Mouse (Mus musculus) limb, embryonic 10.5 days (tissue): ENCODE data around the gene Clock. TPM values are rescaled to one million over a fixed set of nuclear protein-coding genes. Genes with fewer than 3 reads are reported as not detected.

Experiments
- DNase-seq: peaks from one replicate; pipeline ENCODE4 v3.0.0-alpha.2; 2017; ENCODE audit warnings: low spot score
- H3K27ac ChIP-seq: fragments of 300-500 bp; sonication (generic); 2 replicates; pipeline ENCODE4 v1.5.1; 2016; ENCODE audit warnings: mild to moderate bottlenecking
- H3K27me3 ChIP-seq: fragments of 300-500 bp; sonication (generic); 2 replicates; pipeline ENCODE4 v1.6.1; 2016; ENCODE audit warnings: low read depth, mild to moderate bottlenecking; ENCODE audit not compliant: poor library complexity, severe bottlenecking
- H3K36me3 ChIP-seq: fragments of 300-500 bp; sonication (generic); 2 replicates; pipeline ENCODE4 v1.6.1; 2016; ENCODE audit warnings: mild to moderate bottlenecking, moderate library complexity
- H3K4me1 ChIP-seq: fragments of 300-500 bp; sonication (generic); 2 replicates; pipeline ENCODE4 v1.6.1; 2016
- H3K4me3 ChIP-seq: fragments of 300-500 bp; sonication (generic); 2 replicates; pipeline ENCODE4 v1.5.1; 2016; ENCODE audit warnings: mild to moderate bottlenecking, moderate library complexity
- H3K9me3 ChIP-seq: fragments of 300-500 bp; sonication (generic); replicated peaks from 2 replicates; pipeline ENCODE4 v1.6.1; 2016; ENCODE audit warnings: mild to moderate bottlenecking
- WGBS: fragments of 180-500 bp; shearing (Covaris S2); methylation state at CpG from one replicate; pipeline ENCODE4 v1.1.7; 2016; 5-methylcytosine and 5-hydroxymethylcytosine counted together
- polyA plus RNA-seq: library from polyadenylated mRNA; unstranded; fragments of >200 nt; fragmentation: Nextera tagmentation; extraction: Ambion mirVana; gene quantifications from 2 replicates; pipeline ENCODE4 v1.2.1, GENCODE M21; 2016

The Clock gene
- polyA plus RNA-seq, 1 experiment from 2014 or later, result 10.6 TPM

DNA sequence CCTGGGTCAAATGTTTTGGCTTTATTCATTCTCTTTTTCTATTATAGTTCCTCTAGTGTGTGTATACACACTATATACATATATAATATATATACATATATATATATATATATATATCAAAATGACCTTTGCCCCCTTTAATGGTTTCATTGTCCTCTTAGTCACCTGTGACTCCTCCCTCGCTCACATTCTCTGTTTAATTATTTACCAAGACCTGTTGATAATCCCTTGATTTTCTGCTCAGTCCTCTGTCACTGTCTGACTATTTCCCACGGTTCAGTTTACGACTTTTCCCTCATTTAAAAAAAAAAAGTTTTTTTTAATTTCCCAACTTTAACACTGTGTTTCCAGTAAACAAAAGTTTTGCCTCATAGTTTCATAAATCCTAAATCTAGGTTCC is 1.7 kb upstream of the Clock start:
- no peaks in the 10 kb centered on the region for H3K27me3 ChIP-seq
- H3K27ac ChIP-seq, result no peak overlapping the region
- H3K9me3 ChIP-seq, result no peaks in the 10 kb centered on the region
- no peak for DNase-seq
- 73% methylated on average over 3 of the region's 3 CpGs for WGBS
- H3K4me1 ChIP-seq, result peaks cover 19% of the 10 kb centered on the region
- no peaks in the 10 kb centered on the region for H3K36me3 ChIP-seq
- H3K4me3 ChIP-seq, result no peak overlapping the region

DNA sequence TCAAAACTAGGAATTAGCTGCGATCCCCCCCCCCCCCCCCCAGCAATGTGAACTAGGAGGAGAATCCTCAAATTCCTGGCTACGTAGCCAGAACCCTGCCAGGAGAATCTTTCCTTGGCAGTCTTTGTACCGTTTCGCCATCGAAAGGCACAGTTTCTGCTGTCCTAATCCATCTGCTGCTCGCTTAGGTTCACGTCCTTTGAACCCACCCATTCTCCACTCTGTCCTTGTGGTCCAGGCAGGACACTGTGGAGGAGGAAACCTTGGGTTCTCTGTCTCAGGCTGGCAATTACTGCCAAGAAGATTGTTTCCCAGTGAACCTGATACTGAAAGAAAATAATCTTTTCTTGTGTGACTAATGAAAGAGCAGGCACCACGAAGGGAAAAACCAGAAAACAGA is 1.0 kb upstream of the Clock start:
- no peaks in the 10 kb centered on the region for H3K9me3 ChIP-seq
- peak; percentile 44 for DNase-seq
- H3K27ac ChIP-seq, result no peak overlapping the region
- peak overlapping the region; percentile 100 for H3K4me3 ChIP-seq
- WGBS, result 5% methylated on average over 8 of the region's 8 CpGs
- H3K4me1 ChIP-seq, result peaks cover 19% of the 10 kb centered on the region
- H3K36me3 ChIP-seq, result 0 out of 2 replicates have a peak, but pooled peaks cover 2% of the 10 kb centered on the region
- no peaks in the 10 kb centered on the region for H3K27me3 ChIP-seq

- under 1% methylated on average over 100 of the region's 100 CpGs for WGBS
- Histone ChIP-seq H3K4me1 (peaks cover 19% of the 10 kb centered on the region), H3K9me3 (no peaks in the 10 kb centered on the region), H3K27me3 (no peaks in the 10 kb centered on the region), H3K4me3 (peak overlapping the region; percentile 100), H3K36me3 (0 out of 2 replicates have a peak, but pooled peaks cover 2% of the 10 kb centered on the region), H3K27ac (peak overlapping the region; percentile 98)
- DNase-seq, result peak; percentile 80
Measured at GRCm38 (mm10) chr5:76303745-76304451, 694 bp downstream of the Clock start.

GRCm38 (mm10) chr5:76303379-76303744 is 1.2 kb downstream of the Clock start:
- Histone ChIP-seq H3K27me3 (no peaks in the 10 kb centered on the region), H3K36me3 (0 out of 2 replicates have a peak, but pooled peaks cover 2% of the 10 kb centered on the region), H3K4me3 (peak overlapping the region; percentile 100), H3K4me1 (peaks cover 19% of the 10 kb centered on the region), H3K9me3 (no peaks in the 10 kb centered on the region), H3K27ac (peak overlapping the region; percentile 98)
- 8% methylated on average over 11 of the region's 11 CpGs for WGBS
- no peak for DNase-seq

DNA sequence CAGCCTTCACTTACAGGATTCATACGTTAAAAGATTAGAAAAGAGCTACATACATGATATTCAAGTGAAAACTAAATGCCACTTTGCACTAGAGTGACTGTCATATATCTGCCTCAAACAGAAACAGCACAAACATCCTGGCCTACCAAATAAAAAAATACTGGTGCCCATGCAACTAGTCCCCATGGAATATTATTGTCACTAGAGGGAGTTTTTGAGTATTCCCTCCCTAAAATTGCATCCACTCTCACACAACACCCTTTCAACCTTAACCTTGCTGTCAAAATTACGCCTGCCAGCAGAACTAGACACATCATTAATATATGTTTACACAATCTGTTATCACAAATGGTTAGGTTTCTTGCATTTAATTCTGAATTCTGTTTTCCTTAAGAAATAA is 2.6 kb downstream of the Clock start:
- Histone ChIP-seq H3K4me3 (no peak overlapping the region), H3K27ac (no peak overlapping the region), H3K27me3 (no peaks in the 10 kb centered on the region), H3K9me3 (no peaks in the 10 kb centered on the region), H3K4me1 (peaks cover 19% of the 10 kb centered on the region), H3K36me3 (0 out of 2 replicates have a peak, but pooled peaks cover 2% of the 10 kb centered on the region)
- no peak for DNase-seq
- WGBS, result 88% methylated on average over 2 of the region's 2 CpGs

DNA sequence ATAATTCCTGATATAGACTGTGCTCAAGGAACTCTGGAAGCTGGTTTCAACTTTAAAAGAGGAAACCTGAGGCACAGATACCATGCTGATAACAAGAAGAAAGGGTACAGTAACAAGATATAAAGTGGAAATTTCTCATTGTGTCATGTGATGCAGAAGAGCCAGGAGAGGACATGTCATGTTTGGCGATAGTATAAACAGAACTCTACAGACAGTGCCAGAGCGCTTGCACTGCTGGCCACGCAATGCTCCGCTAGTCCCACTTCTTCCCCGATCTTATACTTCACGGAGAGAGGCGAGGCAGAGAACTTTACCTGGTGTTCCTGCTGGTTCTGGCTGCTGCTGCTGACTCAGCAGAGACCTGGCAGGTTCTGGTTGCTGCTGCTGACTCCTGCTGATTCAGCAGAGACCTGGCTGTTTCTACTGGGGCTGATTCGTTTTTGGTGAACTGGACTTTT is 15.3 kb downstream of the Clock start:
- 91% methylated on average over 8 of the region's 8 CpGs for WGBS
- H3K4me1 ChIP-seq, result no peaks in the 10 kb centered on the region

GRCm38 (mm10) chr5:76288256-76288655 is 16.3 kb downstream of the Clock start:
- Histone ChIP-seq H3K36me3 (peaks cover 4% of the 10 kb centered on the region; the same call in 1 of the 2 replicates), H3K4me3 (no peak overlapping the region), H3K4me1 (no peaks in the 10 kb centered on the region), H3K27me3 (no peaks in the 10 kb centered on the region), H3K27ac (no peak overlapping the region), H3K9me3 (no peaks in the 10 kb centered on the region)
- DNase-seq, result no peak
- WGBS, result 88% methylated on average over 3 of the region's 3 CpGs

More for the DNA sequence above, 15.3 kb downstream of the Clock start:
- no peaks in the 10 kb centered on the region for H3K27me3 ChIP-seq
- peaks cover 4% of the 10 kb centered on the region; the same call in 1 of the 2 replicates for H3K36me3 ChIP-seq
- DNase-seq, result no peak
- H3K27ac ChIP-seq, result no peak overlapping the region
- H3K9me3 ChIP-seq, result no peaks in the 10 kb centered on the region
- no peak overlapping the region for H3K4me3 ChIP-seq

- DNase-seq, result no peak
- H3K4me3 ChIP-seq, result no peak overlapping the region
- no peak overlapping the region for H3K27ac ChIP-seq
- 81% methylated on average over 5 of the region's 5 CpGs for WGBS
- no peaks in the 10 kb centered on the region for H3K4me1 ChIP-seq
- H3K36me3 ChIP-seq, result peaks cover 4% of the 10 kb centered on the region; the same call in 1 of the 2 replicates
- H3K27me3 ChIP-seq, result no peaks in the 10 kb centered on the region
- H3K9me3 ChIP-seq, result no peaks in the 10 kb centered on the region
Measured at GRCm38 (mm10) chr5:76287062-76287461, 17.5 kb downstream of the Clock start.

- no peaks in the 10 kb centered on the region for H3K27me3 ChIP-seq
- no peak overlapping the region for H3K27ac ChIP-seq
- H3K9me3 ChIP-seq, result no peaks in the 10 kb centered on the region
- peaks cover 4% of the 10 kb centered on the region for H3K4me1 ChIP-seq
- peaks cover 4% of the 10 kb centered on the region; the same call in 1 of the 2 replicates for H3K36me3 ChIP-seq
- DNase-seq, result no peak
- no peak overlapping the region for H3K4me3 ChIP-seq
- 61% methylated on average over 4 of the region's 4 CpGs for WGBS
Measured at GRCm38 (mm10) chr5:76285699-76286098, 18.9 kb downstream of the Clock start.

DNA sequence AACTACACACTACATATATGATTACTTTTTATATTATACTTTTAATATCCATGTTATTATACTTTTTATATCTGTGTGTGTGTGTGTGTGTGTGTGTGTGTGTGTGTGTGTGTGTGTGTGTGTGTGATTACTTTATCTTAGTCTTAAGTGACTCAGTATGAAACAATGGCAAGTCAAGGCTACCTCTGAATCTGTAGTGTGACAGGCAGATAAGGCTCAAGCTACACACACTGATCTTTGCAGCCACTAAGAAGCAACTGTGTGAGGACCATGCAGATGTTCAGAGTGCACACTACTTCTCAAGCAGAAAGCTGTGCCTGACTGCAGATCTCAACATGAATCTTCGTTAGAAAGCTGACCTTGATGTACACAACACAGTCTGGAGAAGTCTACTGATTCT is 20.7 kb downstream of the Clock start:
- H3K36me3 ChIP-seq, result no peaks in the 10 kb centered on the region
- no peaks in the 10 kb centered on the region for H3K27me3 ChIP-seq
- no peak overlapping the region for H3K4me3 ChIP-seq
- H3K9me3 ChIP-seq, result no peaks in the 10 kb centered on the region
- no peak overlapping the region for H3K27ac ChIP-seq
- peaks cover 8% of the 10 kb centered on the region for H3K4me1 ChIP-seq
- WGBS, result 80% methylated on average over 1 of the region's 1 CpGs
- DNase-seq, result no peak

DNA sequence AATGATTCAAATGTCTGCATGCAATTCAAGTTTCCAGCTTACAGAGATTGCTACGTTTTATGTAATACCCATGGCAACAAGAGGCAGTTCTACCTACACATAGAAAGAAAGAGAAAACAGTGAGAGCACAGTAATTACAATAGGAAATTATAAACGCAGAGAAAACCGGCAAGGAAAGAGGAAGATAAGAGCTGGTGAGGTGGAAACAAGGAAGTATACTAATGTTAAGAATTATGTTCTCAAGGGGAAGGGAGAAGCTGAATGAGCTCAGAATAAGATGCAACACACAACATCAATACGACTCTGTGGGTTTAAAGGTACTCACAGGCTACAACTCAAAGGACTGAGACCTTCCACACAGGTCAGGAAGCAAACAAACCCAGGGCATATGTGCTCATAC is 29.6 kb downstream of the Clock start:
- Histone ChIP-seq H3K36me3 (0 out of 2 replicates have a peak, but pooled peaks cover 6% of the 10 kb centered on the region), H3K4me1 (no peaks in the 10 kb centered on the region), H3K4me3 (no peak overlapping the region), H3K27ac (no peak overlapping the region), H3K9me3 (no peaks in the 10 kb centered on the region), H3K27me3 (no peaks in the 10 kb centered on the region)
- WGBS, result 93% methylated on average over 4 of the region's 4 CpGs
- DNase-seq, result no peak

GRCm38 (mm10) chr5:76250948-76251347 is 53.6 kb downstream of the Clock start:
- Histone ChIP-seq H3K4me3 (no peak overlapping the region), H3K4me1 (no peaks in the 10 kb centered on the region), H3K27ac (no peak overlapping the region), H3K27me3 (no peaks in the 10 kb centered on the region), H3K9me3 (no peaks in the 10 kb centered on the region), H3K36me3 (peaks cover 12% of the 10 kb centered on the region)
- no peak for DNase-seq
- whole genome bisulfite sequencing, result 98% methylated on average over 3 of the region's 3 CpGs

GRCm38 (mm10) chr5:76246539-76246938 is 58.1 kb downstream of the Clock start:
- Histone ChIP-seq H3K9me3 (no peaks in the 10 kb centered on the region), H3K36me3 (peaks cover 18% of the 10 kb centered on the region), H3K27me3 (no peaks in the 10 kb centered on the region), H3K4me3 (no peak overlapping the region), H3K27ac (no peak overlapping the region), H3K4me1 (no peaks in the 10 kb centered on the region)
- DNase-seq, result no peak
